Mouse (Mus musculus) liver, postnatal 0 days (tissue): Measurements from ENCODE around the gene Tnfsf15.

Experiments
- CTCF ChIP-seq: sonication (generic); IDR thresholded peaks from 2 replicates; pipeline ENCODE4 v1.5.1; 2016; ENCODE audit warnings: antibody characterized with exemption, low read depth
- EP300 ChIP-seq: IDR thresholded peaks from 2 replicates; pipeline ENCODE4 v1.6.1; 2016; ENCODE audit warnings: antibody characterized with exemption, low read depth, mild to moderate bottlenecking

DNA sequence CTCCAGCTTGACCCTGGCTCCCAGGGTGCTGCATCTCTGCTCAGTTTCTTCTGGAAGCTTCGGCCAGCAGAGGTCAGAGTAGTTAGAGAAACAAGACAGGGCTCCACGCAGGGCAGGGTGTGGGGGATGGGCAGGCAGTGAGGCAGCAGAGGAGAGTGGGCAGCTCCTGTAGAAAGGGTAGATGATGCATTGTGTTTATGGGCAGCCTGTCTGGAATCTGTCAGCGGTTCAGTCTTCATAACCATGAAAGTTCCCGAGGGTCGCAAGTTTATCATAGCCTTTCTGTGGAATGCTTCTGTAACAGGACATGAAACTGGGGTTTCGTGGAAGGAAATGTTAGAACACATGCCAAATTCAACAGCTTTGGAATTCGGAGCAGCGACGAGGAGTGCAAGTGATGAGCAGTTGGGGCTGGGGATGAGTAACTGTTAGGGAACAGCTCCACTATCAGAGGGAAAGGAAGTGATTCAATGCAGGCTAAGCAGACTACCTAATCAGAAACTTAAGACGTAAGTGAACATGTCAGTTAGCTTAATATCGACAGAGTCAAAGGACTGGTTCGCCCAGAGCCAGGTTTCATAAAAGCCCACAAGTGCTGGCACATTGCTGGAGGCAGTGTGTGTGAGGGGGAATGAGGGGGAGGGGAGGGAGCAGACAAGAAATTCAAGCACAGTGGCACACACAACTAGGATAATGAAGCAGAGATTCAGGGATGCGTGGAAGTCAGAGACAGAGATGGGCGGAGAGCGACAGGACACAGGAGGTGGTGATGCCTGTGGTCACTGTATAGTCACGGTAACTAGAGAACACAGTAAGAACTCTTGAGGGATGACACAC is 8.0 kb upstream of the Tnfsf15 start:
- TF ChIP-seq CTCF (peak; percentile 44), EP300 (no peak)
